Mouse (Mus musculus): Measurements from ENCODE around the gene Wdr27. TPM values are rescaled to one million over a fixed set of nuclear protein-coding genes. Genes with fewer than 3 reads are reported as not detected.
"Not testable (repeated sequence)": the region's sequence is repeated elsewhere in the genome, so short reads cannot be mapped to it uniquely, and the experiment has no call there.

Wdr27 gene
- total RNA-seq, 2 experiments from 2014 or later: 0.81 to 1.3 TPM

DNA sequence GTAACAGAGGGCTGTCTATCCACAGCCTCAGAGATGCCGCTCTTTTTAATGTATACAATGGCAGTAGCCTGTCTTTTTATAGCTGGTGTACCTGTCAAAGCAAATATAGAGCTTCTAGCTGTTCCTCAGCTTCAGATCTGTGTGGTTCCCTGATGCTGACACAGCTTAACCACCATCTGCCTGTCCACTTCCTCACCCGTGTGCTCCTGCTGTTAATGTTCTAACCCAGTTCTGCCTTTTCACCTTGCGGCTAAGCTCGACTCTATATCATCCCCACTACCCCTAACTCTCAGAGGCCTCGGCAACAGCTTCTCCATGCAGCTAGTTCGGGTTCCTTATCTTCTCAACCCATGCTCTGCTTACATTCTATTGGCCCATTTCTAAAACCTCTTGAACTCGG, 12.3 kb downstream of the Wdr27 start:
- DNase-seq: no peak

DNA sequence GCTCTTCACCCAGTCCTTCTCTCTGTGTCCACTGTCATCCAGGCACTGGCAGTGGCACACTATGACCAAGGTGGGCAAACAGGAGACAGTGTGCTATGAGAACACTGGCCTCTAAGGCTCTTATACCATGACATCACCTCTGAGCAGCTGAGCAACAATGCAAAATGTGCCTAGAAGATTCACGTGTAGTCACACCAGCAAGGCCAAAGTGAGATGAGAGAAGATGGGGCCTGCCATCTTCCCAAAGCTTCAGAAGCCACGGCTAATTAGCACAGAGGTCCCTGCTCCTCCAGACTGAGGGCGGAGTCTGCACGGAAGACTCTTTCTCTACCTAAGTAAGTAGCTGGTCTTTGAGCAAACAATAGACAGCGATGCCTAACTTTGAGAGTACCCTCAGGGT, 14.3 kb downstream of the Wdr27 start:
- DNase-seq: no peak

DNA sequence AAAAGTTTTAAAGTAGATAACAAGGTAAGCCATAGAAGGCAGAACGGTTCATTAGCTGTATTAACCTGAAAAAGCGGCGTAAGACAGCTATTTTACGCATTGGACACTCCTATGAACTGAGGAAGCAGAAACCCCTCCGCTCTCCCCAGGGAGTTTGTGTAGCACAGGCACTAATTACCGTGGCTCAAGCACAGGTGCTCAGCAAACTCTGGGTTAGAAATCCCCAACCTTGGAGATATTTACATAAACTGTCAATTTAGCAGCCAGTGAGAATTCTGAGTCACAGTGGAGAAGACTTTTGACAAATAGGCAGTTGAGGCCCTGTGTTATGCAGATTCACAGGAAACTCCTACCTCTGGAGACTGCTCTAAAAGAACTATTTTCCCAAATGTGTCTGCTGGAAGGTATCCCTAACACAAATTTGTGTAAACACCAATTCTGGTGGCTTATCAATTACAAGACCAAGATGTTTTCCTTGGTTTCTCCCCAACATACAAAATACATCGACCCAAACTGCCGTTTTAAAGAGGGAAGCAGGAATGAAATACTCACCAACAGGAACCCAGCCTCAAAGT, 15.2 kb downstream of the Wdr27 start:
- DNase-seq: no peak

DNA sequence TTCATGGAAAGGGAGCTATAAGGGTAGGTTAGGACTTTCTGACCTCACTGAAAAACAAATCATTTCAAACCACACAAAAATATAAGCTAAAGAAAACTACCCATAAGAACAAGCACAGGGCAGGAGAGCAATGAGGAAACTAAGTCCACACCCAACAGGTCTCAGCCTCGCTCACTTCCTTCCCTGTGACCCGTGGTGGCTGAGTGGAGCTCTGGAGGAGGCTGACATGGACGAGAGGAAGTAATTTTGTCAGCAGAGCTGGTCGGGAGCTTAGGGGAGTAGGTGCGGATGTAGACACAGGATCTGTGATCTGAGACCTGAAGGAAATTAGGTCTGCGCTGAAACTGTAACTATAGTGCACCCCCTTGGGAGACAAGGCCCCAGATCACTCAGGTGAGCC, 21.4 kb downstream of the Wdr27 start:
- no peak for DNase-seq

DNA sequence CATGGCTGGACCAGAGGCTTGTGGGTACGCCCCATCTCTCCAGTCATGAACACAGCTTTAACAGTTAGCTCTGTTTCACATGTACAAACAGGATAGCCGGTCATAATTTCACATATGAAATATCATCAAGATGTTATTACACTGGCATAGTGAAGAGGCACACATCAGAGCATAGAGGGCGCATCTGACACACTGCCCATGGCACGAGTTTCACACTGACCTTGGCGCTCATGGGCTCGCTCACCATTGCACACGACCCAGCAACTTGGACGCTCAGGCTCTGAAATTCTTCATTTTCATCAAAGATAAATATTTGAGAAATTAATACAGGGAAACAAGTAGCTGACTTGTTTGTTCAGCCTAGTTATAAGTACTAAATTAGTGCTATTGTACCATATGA, 25.1 kb downstream of the Wdr27 start:
- DNase-seq: no peak

DNA sequence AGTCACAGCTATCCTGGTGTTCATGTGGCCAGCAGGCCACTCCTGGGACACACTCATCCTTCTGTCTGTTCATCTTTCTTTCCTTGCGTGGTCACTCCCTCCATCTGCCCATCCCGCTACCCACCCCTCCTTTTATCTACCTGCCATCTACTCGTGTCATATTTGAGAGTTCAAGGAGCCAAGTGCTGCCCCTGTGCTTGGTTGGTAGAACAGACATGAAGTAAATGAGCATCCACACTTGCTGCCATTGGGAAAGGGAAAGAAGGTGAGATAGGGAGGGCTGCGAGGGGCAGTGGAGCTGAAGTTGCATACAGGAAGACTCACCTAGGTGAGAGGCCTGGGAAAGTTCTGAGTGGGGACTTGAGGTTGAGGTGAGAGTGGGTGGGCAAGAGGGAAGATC, 28.6 kb downstream of the Wdr27 start:
- DNase-seq: no peak

DNA sequence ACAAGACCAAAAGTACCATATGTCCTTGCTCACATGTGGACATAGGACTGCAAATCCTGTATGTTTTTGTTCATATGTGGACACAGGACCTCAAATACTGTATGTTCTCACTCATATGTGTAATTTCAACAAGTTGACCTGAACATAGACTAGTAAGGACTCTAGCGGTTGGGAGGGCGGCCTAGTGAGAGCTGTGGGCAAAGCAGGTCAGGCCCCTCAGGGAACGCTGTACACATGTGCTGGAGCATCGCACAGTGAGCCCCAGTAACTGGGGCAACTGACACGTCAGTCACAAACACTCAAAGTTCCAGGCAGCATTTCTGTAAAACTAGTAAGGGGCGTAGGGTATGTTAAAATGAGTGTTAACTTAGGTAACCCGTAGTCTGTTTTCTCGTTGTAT, 30.0 kb downstream of the Wdr27 start:
- no peak for DNase-seq

DNA sequence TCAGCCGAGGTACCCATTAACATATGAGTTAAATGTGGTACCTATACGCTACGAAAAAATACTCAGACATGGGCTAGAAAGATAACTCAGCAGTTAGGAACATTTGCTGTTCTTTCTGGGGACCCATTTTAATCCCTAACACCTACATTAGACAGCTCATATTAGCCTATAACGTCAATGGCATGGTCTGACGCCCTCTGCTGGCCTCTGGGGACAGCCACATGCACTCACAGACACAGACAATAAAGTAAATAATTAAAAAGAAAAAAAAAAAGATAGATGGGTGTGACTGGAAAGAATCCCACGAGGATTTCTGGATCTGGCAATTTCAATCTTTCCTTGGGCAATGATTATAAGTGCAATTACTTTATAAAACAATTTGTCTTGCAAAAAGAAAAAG, 30.5 kb downstream of the Wdr27 start:
- DNase-seq: no peak

DNA sequence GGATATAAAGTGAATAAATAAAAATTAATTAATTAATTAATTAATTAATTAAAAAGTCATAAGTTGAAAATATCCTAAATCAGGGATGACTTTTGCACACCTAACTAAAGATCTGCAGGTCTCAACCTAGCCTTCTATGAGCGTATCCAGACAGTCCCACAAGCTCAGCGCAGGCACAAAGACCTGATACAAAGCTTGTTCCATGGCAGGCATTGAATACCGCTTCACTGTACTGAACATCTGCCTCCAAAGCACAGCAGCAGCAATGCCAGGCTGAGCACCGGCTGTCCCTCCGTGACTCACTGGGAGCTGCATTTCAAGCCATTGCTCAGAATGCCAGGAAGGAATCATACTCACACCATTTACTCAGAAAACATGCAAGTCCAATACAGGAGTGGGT, 32.2 kb downstream of the Wdr27 start:
- no peak for DNase-seq

DNA sequence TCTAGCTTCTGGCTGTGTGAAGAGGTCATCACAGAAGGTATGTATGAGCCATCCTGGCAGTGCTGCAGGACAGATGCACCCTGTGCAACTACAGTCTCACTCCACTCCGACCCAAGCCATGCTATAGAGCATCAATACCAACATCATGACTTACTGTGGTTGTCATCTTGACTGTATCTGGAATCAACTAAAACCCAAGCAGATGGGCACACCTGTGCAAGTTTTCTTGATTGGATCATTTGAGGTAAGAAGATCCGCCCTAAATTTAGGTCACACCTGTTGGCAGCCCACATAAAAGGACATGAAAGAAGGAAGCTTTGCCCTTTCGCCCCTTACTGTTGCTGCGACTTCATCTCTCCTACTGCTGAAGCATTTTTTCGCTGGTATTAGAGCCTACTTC, 33.6 kb downstream of the Wdr27 start:
- DNase-seq: no peak

DNA sequence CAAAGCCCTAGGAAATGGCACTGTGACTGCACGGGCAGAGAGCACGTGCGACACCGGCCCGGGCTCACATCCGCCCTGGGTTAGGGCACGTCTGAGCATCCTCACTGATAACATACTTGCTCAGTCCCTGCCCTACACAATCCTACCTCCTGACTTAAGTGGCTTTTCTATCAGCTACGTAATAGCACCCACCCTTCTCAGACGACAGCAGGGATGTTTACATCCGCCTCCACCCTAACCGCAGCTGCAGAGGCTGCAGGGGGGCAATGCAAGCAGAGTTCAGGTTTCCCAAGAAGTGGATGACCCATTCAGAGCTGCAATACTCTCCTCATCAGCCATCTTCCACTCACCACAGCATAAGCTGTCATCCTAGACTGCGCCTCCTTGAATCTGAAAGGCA, 35.8 kb downstream of the Wdr27 start:
- no peak for DNase-seq

DNA sequence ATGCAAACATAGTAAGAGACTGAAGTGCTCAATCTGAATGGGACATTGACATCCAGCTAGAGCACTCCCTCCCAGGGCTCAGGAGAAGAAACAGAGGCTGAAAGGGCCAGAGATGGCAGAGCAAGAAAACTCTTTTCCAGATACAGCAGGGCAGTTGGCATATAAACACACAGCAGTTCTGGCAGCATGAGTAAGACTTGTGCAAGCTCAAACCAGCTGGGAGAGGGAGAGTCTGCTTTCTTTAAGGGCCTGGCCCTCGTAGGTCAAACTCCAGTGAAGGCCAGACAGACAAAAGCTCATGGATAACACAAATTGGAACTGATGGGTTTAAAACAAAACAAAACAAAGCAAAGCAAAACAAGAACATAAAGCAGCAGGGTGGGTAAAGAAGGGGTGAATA, 36.3 kb downstream of the Wdr27 start:
- DNase-seq: no peak

DNA sequence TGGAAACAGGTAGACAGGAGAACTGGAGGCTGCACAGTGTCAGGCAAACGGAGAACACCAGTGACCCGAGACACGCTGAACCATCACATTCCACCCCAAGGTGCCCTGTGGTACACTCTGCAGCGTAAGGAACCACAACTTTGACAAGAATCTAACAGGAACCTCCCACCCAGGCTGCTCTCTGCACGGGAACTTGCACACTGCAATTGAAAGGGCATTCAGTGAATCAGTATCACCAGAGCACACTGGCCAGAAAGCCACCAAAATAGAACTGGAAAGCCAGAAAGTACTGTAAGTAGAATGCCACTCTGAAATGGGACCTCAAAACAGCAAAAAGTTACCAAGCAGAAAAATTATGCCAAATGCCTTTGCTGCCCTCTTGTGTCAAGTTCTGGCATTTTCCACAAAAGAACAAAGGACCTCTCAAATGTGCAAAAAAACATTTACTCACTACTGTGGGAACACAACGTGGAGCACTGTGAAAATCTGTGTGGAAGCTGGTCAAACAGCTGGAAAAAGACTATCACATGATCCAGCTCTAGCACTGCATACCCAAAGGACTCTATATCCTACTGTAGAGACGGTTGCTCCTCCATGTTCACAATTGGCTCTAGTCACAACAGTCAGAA, 38.2 kb downstream of the Wdr27 start:
- peak; percentile 86 for DNase-seq

DNA sequence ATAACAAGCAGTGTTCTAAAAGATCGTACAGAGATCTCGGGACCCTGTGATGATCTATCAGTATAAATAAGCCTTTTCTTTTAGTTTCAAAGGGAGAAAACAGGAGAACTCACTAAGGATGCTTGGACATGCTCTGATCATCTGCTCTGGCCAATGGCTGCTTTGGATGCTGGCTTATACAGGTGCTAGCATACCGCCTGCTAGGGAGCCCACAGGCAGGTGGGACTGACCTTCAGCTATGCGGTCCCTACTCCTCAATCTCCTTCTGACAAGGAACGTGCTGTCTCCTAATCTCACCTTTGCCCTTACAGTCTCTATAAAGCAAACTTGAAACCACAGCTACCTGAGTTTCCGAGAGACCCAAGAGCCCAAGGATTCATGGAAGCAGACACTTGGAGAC, 38.8 kb downstream of the Wdr27 start:
- no peak for DNase-seq

DNA sequence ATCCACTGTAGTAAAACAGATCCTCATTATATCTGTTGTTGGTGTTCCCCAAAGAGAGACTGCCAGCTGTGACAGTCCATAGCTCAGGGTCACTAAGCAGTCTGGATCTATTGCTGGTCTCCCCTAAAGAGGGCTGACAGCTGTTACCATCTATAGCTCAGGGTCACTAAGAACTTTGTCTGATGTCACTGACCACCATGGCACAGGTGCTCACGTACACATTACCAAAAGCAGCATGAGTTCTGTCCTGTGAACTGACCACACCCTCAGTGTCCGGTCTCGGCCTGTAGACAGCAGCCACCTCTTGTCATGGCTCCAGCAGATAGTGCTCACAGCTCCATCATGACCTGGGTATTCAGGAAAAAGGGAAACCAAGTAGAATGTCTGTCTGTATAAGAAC, 39.7 kb downstream of the Wdr27 start:
- no peak for DNase-seq

DNA sequence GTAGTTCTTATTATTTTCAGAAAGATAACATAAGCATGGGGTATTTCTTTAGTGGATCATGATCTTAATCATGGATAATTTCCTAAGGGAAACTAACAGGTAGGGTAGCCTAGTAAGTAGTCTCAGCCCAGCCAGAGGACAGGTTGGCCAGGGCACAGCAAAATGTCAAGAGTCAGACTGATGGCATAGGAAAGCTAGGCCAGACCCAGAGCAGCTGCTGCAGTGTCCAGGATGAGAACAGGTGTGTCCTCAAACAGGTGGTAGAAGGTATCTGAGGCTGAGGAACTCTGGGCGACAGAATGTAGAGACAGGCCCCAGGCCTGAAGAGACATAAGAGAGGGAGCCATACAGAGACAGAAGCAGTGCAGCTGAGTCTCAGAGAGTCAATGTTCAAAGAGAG, 44.0 kb downstream of the Wdr27 start:
- DNase-seq: no peak

DNA sequence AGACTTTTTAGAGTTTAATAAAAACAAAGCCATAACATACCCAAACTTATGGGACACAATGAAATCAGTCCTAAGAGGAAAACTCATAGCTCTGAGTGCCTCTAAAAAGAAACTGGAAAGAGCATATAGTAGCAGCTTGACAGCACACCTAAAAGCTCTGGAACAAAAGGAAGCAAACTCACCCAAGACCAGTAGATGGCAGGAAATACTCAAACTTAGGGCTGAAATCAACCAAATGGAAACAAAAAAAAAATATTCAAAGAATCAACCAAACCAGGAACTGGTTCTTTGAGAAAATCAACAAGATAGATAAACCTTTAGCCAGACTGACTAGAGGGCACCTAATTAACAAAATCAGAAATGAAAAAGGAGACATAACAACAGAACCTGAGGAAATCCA, 47.9 kb downstream of the Wdr27 start:
- DNase-seq: not testable (repeated sequence)

DNA sequence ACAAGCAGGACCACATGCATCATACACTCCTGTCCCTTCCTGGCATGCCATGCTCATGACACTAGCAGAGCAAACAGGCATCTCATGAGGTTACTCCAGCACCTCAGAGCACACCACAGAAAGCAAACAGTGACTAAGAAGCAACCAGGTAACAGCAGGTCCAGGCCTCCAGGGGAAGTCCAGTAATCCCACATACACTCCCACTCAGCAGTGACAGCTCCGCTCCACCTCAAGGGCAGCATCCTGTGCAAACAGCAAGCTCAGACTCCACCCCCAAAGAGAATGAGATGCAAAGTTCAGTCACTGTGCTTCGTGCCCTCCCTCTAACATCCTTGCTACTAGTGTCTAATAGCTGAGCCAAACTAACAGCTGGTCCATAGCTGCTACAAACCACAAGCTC, 56.0 kb downstream of the Wdr27 start:
- no peak for DNase-seq

DNA sequence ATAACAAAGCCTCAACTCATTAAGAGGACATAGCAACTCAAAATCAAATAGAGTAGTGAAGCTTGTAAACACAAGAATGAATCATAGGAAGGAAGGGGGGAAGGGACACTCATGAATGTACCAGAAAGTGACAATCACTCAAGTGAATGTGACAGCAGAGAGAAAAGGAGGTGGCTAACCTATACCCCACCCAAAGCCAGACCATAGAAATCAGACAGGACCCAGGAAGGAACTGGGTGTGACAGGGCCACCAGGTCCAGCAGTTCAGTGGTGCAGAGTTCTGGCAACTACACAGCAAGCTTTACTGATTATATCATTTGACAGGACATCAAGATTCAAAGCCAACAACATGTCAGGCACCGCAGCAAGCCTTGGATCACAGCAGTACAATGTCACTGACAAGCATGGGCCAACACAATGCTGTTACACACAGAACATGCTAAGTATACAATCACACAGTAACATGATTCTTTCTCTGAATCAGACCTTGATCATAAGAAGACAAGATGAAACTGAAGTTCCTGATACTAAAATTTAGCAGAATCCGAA, 68.2 kb downstream of the Wdr27 start:
- DNase-seq: no peak

DNA sequence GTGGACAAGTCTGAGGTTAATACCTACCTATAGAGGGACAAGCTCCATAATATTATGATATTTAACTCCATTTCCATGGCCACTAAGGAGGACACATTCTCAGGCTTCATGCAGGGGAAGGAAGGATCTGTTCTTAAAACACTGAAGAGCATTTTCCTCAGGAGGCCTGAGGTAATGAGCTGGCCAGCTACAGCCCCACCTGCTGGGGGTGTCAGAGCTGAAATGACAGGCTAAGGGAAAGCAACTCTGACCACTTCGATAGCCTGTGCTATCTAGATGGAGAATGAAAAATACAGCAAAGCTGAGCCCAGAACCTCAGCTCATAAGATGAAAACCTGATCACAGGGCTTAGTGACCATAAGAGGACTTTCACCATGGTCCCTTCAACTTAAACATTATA, 82.7 kb downstream of the Wdr27 start:
- DNase-seq: no peak

DNA sequence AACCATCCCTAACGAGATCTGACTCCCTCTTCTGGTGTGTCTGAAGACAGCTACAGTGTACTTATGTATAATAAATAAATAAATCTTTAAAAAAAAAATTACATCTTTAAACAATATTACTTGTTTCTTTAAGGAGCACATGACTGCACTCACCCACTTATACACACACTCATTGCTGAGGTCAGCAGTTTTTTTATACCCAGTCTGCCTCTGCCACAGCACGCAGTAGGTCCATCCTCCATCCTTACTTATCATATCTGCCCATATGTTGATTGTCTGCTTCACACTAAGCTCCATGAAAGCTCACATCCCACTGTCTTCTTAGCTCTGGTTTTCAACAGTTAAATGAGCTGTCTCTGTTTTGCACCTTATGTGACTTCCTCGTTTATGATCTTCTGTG, 95.2 kb downstream of the Wdr27 start:
- DNase-seq: no peak

DNA sequence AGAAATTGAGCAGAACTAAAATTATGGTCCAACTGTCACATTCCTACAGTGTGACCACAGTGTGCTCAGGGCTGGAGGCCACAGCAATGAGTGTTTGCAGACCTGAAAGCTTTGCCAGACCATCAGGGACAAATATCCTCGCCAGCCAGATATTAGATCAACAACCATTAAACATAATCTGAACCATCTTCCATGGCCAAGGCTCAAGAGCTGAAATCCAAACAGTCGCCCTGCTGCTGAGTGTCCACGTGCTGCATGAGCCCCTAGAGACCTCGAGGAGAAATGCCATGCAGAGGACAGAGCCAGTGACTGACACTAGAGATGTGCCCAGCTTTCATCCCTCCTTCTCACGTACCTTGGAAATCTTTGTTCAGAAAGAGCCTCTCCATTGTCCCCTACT, 96.1 kb downstream of the Wdr27 start:
- no peak for DNase-seq

DNA sequence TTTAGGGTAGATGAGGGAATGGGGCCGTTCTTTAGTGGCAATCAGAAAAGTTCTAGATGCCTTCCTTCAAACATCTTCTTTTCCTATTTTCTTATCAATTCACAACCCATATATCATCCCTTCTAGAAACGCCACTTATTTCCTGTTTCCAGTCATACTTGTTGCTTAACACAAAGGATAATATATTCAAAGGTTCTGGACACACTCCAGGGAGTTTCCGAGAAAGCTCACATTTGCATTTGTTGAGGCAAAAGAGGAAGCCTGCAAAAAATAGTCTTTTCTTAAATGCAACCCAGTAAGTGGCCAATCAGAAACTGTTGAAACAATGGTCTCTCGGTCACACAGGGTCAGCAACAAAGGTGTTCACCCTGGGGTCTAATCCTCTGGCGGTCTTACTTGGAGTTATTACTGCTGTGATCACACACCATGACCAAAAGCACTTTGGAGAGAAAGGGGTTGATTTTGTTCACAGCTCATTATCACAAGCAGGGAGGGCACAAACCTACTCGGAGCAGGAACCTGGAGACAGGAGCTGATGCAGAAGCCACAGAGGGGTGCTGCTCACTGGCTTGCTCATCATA, 116.2 kb downstream of the Wdr27 start:
- no peak for DNase-seq

DNA sequence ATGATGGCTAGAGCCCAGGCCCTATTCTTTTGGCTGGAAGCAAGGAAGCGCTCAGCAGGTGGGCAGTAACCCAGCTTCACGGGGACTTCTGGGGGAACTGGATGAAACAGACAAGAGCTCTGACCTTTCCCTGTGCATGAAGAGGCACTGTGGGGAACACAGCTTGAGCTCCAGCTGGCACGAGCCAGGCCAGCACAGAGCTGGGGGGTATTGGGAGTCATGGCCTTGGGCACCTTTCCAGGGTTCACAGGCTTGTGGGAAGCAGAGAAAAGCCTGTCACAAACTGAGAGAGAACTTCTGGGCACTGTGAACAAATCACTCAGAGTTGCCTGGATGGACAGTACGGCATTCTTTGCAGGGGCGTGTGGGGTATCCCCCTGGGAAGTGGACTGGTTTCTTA, 118.0 kb downstream of the Wdr27 start:
- peak; percentile 31 for DNase-seq
